Mouse (Mus musculus) macrophage (primary cell): ENCODE measurements around the gene Fars2. TPM values are rescaled to one million over a fixed set of nuclear protein-coding genes. Genes with fewer than 3 reads are reported as not detected.
"Not testable (repeated sequence)": the region's sequence is repeated elsewhere in the genome, so short reads cannot be mapped to it uniquely, and the experiment has no call there.

Experiments
- H3K27ac ChIP-seq: fragments of 350-480 bp; formaldehyde crosslinking; 2 replicates; pipeline ENCODE4 v1.9.0; 2021
- H3K36me3 ChIP-seq: fragments of 350-480 bp; formaldehyde crosslinking; 2 replicates; pipeline ENCODE4 v1.9.0; 2021; ENCODE audit errors: inconsistent target
- H3K4me3 ChIP-seq: fragments of 350-480 bp; formaldehyde crosslinking; 2 replicates; pipeline ENCODE4 v1.9.0; 2021; ENCODE audit errors: inconsistent target
- H3K79me2 ChIP-seq: fragments of 350-480 bp; formaldehyde crosslinking; 2 replicates; pipeline ENCODE4 v1.9.0; 2021; ENCODE audit errors: inconsistent target
- WGBS: methylation state at CpG from one replicate; pipeline ENCODE4 v1.1.7; 2026; ENCODE audit warnings: inconsistent platforms; ENCODE audit not compliant: missing documents; 5-methylcytosine and 5-hydroxymethylcytosine counted together
- polyA plus RNA-seq: library from polyadenylated mRNA; stranded (reverse); fragments of 250-400 nt; gene quantifications from 3 replicates; pipeline ENCODE4 v1.2.4, GENCODE M21; 2018; ENCODE audit warnings: inconsistent platforms

Fars2 gene
- polyA plus RNA-seq, 1 experiment from 2014 or later: 31.1 TPM

DNA sequence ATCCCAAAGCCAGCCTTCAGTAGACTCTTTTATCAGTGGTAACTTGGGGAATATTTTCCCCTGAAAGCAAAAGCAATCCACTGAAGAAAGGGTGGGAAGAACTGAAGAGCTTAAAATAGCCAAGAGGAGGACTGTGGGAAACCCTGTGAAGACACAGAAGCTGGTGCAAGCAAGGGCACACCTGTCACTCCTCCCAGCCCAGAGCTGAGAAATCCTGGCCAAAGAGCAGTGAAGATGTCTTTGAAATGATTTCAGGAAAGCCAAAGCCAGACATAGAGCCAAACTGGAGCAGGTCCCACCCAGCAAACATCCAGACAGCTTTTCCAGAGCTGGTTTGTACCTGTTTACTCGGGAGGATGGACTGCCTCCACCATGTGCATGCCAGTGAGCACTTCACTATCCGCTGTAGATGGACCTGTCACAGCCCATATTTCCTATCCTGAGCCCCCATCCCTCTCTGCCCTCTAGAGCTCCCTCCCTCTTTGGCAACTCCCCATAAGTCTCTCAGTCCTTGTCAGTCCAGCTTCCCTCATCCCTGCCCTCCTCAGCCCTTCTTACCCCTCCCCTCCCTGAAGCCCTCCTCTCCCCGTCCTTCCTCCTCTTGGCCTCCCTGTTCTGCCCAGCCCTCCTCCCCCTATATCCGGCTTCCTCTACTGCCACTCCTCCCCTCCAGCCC, 327.7 kb downstream of the Fars2 start:
- no peaks in the 10 kb centered on the region for H3K79me2 ChIP-seq
- no peak overlapping the region for H3K27ac ChIP-seq
- 92% methylated on average over 4 of the region's 4 CpGs for WGBS
- H3K36me3 ChIP-seq: no peaks in the 10 kb centered on the region
- H3K4me3 ChIP-seq: no peak overlapping the region

DNA sequence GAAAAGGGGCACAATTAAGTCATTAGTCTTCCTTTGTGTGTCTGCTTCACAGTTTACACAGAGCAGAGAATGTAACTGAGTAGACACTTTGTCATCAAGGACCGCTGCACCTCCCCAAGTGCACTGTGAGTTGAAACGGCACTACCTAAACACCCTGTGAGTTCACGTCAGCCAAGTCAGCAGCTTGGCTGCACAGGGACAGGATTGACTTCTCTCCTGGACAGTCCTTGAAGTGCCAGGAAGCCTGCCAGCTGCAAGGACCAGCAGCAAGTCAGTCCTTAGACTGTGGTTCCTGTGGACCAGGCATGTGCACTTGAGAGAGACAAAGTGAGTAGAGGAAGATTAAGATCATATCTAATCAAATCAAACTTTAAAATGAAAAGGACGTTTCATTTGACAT, 330.7 kb downstream of the Fars2 start:
- no peak overlapping the region for H3K4me3 ChIP-seq
- 90% methylated on average over 4 of the region's 4 CpGs for WGBS
- no peaks in the 10 kb centered on the region for H3K79me2 ChIP-seq
- no peak overlapping the region for H3K27ac ChIP-seq
- H3K36me3 ChIP-seq: no peaks in the 10 kb centered on the region

DNA sequence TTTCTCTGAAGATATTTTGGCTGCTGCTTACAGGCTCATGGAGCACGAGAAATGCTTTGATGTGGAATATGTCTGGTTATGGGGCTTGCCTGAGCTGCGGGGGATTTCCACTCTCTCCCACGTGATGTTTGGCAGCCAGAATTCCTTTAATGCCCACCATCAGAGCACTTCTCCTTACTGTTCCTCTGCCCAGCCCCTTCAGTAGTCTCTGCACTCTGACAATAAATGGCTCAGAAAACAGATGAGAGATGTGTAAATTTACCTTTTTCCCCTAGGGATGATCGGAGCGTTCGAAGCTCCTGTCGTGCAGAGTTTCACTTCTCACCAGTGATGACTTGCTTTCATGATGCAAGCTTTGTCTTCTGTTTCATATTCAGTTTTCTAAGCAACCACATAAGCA, 331.4 kb downstream of the Fars2 start:
- Histone ChIP-seq H3K36me3 (no peaks in the 10 kb centered on the region), H3K27ac (no peak overlapping the region), H3K4me3 (no peak overlapping the region), H3K79me2 (no peaks in the 10 kb centered on the region)
- WGBS: 70% methylated on average over 7 of the region's 7 CpGs

DNA sequence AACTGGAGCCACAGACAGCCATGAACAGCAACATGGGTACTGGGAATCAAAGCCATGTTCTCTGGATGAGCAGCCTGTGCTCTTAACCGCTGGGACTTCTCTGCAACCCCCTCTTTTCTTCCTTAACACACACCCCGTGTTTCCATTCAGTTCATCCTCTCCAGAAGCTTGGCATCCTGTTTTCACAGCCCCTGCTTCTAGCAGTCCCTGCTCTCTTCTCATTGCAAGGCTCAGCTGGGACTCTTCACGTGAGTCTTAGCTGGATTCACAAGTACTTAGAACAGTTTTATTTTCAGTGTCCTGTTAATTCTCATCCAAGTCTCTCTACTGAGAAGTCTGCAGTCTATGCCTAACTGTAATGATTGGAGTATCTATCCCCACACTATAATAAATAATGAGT, 334.2 kb downstream of the Fars2 start:
- 97% methylated on average over 3 of the region's 3 CpGs for WGBS
- Histone ChIP-seq H3K27ac (no peak overlapping the region), H3K4me3 (no peak overlapping the region), H3K79me2 (no peaks in the 10 kb centered on the region), H3K36me3 (no peaks in the 10 kb centered on the region)

DNA sequence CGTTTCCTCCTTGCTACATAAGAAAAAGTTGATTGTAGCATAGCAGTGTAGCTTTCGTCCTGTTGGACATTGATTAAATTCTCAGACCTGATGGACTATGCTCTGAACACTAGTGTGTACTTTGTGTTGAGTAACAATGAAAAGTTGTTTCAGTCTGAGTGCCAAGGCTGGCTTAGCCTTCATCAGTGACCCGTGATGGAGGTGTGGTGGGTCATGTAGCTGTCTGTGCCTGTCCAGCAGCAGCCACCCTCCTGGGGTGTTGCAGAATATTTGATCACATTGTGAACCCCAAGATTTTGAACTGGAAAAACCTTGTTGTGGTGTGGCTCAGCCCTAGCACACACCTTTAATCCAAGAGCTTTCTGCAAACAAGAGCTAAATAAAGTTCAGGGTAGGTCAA, 343.3 kb downstream of the Fars2 start:
- H3K79me2 ChIP-seq: no peaks in the 10 kb centered on the region
- no peak overlapping the region for H3K27ac ChIP-seq
- H3K36me3 ChIP-seq: no peaks in the 10 kb centered on the region
- H3K4me3 ChIP-seq: no peak overlapping the region
- 95% methylated on average over 3 of the region's 3 CpGs for WGBS

DNA sequence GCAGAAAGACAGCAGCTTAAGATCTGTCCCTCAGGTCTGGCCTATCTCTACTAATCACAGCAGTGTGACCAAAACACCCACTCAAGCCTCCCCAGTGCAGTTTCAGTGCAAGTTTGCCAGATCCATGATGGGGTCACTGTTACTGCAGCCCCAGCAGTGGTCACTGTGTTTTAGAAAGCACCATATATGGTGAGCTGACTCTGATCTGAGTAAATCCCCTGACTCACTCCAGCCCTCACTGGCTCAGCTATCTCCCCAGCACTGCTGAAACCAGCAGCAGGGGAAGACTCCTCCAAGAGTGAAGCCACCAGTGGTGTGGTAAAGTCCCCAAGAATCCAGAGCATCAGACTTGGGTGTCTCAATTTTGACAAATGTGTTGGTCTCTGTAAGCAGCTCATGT, 346.5 kb downstream of the Fars2 start:
- no peak overlapping the region for H3K4me3 ChIP-seq
- no peaks in the 10 kb centered on the region for H3K36me3 ChIP-seq
- H3K79me2 ChIP-seq: no peaks in the 10 kb centered on the region
- no peak overlapping the region for H3K27ac ChIP-seq

DNA sequence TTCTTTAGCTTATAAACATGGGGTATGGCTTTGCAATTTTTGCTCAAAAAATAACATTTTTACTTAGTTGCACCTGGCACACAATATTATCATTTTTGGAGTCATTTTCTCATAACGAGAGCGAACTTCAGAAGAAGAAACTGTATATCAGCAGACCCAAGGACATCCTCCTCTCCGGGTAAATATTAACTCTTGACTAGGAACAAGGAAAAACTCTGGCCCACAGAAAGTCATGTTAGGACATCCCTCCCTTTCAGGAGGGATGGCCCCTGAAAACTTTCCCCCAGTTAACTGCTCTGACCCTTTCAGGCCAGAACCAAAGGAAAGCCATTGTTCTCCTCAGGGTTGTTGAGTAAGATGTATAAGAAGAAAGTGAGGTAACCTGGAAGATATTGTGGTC, 348.9 kb downstream of the Fars2 start:
- not testable (repeated sequence) for H3K27ac ChIP-seq, H3K79me2 ChIP-seq, H3K36me3 ChIP-seq, H3K4me3 ChIP-seq
- 90% methylated on average over 2 of the region's 3 CpGs for WGBS

DNA sequence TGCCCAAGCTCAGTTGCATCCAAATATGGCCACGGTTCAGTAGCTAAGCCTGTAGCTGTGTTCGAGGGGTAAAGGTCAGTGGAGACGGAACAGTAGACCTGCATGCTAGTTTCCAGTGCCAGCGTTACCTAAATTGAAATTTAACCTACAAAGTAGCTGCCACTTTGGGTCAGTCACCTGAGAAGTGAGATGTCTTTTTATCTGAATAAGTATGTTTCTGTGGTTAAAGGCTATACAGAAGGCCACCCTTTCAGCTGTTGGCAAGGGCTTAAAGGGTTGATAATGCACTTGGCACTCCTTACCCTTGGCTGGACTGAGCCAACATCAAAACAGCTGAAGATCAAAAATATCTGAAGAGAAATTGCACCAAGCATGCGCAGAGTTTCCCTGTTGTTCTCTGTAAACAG, 349.3 kb downstream of the Fars2 start:
- 95% methylated on average over 5 of the region's 5 CpGs for WGBS

DNA sequence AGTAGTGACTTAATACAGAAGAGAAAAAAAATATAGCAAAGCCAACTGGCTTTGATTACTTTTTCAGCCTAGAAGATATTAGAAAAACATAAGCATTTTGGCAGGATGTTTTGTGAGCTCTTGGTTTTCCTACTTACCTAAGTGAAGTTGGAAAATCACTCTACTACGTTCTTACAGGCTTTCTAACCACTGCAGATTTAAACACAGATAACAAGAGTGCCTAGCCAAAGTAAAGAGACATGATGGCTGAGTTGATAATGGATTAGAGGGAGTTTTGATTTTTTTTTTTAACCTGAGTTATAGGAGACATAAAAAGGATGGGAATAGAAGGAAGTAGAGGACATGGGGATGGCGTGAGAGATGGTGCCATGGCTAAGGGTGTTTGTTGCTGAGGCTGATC, 350.6 kb downstream of the Fars2 start:
- WGBS: 96% methylated on average over 2 of the region's 2 CpGs
- no peaks in the 10 kb centered on the region for H3K79me2 ChIP-seq
- H3K36me3 ChIP-seq: no peaks in the 10 kb centered on the region
- H3K27ac ChIP-seq: no peak overlapping the region
- no peak overlapping the region for H3K4me3 ChIP-seq

More for the DNA sequence above, 349.3 kb downstream of the Fars2 start:
- no peak overlapping the region for H3K27ac ChIP-seq
- H3K79me2 ChIP-seq: no peaks in the 10 kb centered on the region
- no peaks in the 10 kb centered on the region for H3K36me3 ChIP-seq
- no peak overlapping the region for H3K4me3 ChIP-seq

DNA sequence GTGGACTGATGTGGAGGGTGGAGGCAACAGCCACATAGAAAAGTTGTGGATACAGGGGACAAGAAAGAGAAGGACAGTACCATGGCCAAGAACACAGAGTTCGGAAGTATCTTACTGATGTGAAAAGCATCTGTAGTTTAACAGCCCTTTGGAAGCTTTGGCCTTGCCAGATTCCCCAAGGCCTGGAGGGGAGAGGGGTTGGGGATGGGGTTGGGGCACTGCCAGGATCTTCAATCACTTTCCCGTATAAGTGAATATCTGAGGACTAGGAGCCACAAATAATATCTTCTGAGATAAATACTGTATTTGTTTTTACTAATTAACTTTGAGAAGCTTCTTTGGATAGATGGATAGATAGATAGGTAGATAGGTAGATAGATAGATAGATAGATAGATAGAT, 351.8 kb downstream of the Fars2 start:
- WGBS: 95% methylated on average over 2 of the region's 2 CpGs
- H3K36me3 ChIP-seq: no peaks in the 10 kb centered on the region
- H3K27ac ChIP-seq: no peak overlapping the region
- no peaks in the 10 kb centered on the region for H3K79me2 ChIP-seq
- no peak overlapping the region for H3K4me3 ChIP-seq

DNA sequence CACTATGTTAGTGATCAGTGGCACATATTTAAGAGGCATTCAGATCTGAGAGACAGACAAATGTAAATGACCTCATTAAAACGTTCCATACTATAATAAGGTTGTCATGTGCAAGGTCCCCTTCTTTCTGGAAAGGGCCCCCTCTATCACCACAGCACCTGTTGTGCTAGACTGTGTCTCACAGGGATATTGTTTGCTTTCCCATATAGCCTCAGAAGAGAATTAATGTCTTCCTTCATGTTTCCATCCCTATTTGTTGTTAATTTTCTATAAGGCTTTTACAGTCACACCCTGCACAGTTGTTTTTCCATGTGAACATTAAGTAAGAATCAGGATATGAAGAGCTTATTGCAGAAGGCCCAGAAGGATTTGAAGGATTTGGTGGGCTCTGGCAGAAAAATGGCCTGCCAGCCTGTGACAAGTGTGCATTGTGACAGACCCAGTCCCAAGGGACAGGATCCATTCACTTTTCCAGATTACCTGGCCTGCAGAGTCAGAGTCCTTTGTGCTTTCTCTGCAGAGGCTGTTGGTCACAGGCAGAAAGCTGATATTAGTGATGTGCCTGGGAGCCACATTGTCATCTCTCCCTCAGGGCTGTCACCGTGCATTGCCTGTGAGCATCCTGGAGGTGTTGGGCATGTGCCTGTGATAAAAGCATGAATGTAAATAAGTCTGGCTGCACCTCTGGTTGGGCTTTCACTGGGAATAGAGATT, 352.4 kb downstream of the Fars2 start:
- WGBS: 100% methylated on average over 2 of the region's 2 CpGs
- H3K79me2 ChIP-seq: no peaks in the 10 kb centered on the region
- H3K4me3 ChIP-seq: no peak overlapping the region
- H3K36me3 ChIP-seq: no peaks in the 10 kb centered on the region
- no peak overlapping the region for H3K27ac ChIP-seq

DNA sequence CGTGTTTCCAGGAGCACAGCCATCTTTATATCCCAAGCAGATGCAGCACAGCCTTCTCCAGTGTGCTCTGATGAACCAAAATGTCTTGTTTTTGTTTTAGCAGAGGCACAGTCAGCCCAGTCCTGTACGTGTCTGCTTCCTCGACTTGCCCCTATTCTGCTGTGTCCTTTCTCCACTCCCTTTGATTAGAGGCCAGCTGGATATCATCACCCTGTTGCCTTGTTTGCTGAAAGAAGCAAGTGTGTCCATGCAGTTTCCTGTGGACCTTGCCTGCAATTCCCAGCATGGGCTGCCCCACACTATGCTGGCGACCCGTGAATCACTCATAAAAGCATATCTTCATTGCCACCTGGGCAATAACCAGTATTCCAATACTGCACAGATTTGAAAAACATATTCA, 360.4 kb downstream of the Fars2 start:
- no peaks in the 10 kb centered on the region for H3K36me3 ChIP-seq
- WGBS: 92% methylated on average over 5 of the region's 5 CpGs
- H3K79me2 ChIP-seq: no peaks in the 10 kb centered on the region
- H3K4me3 ChIP-seq: no peak overlapping the region
- H3K27ac ChIP-seq: no peak overlapping the region

DNA sequence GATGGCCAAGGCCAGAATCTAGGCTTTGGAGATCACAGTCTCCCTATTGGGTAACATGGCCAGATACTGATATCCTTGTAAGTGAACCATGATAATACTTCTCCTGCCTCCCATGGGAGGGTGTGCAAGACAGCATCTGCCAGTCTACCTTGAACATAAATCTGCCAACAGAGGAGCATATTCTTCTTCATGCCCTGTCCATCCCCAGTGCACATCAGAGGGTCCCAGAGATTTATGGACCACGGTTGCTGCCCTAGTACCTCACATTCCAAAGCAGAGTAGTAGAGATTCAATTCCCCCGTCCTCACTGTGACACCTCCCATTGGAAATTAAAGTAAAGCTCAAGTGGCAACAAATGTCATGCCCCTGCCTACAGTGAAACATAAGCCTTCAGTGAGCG, 361.0 kb downstream of the Fars2 start:
- H3K27ac ChIP-seq: no peak overlapping the region
- no peaks in the 10 kb centered on the region for H3K36me3 ChIP-seq
- WGBS: 90% methylated on average over 3 of the region's 3 CpGs
- H3K4me3 ChIP-seq: no peak overlapping the region
- H3K79me2 ChIP-seq: no peaks in the 10 kb centered on the region

DNA sequence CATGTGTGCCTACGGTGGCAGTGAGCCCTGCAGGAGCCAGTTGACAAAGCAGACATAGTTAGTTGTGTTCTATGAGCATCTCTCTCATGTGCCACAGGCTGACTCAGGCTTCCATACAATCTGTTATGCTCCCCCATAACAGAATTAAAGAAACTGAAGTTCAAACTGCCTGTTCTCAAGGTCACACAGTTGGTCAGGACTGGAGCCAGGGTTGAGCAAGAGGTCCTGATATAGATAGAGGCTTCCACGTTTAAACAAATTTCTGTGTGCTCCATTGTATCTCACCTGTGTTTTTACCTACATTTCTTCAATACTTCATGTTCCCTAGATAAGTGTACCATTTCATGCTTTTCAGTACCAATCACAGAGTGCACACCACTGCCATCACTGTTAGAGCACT, 362.9 kb downstream of the Fars2 start:
- no peaks in the 10 kb centered on the region for H3K36me3 ChIP-seq
- H3K4me3 ChIP-seq: no peak overlapping the region
- no peaks in the 10 kb centered on the region for H3K79me2 ChIP-seq
- no peak overlapping the region for H3K27ac ChIP-seq
- 91% methylated on average over 2 of the region's 2 CpGs for WGBS

DNA sequence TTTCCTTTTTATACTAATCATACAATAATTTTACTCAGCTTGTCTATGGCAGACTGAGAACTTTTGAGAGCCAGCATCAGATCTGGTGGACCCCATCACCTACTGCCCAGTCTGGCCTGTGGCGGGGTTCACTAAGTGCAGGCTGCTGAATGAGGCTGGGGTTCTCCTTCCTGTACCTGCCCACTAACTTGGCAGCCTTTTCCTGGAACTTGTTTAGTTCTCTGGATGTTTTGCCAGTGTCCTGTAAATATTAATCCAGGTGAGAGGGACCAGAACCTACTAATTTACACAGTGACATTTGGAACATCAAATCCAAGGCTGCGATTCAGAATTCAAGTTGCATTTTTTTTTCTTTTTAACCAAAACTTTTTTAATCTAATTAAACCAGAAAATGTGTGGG, 367.2 kb downstream of the Fars2 start:
- Histone ChIP-seq H3K36me3 (no peaks in the 10 kb centered on the region), H3K79me2 (no peaks in the 10 kb centered on the region), H3K27ac (no peak overlapping the region), H3K4me3 (no peak overlapping the region)
- 96% methylated on average over 2 of the region's 2 CpGs for WGBS

DNA sequence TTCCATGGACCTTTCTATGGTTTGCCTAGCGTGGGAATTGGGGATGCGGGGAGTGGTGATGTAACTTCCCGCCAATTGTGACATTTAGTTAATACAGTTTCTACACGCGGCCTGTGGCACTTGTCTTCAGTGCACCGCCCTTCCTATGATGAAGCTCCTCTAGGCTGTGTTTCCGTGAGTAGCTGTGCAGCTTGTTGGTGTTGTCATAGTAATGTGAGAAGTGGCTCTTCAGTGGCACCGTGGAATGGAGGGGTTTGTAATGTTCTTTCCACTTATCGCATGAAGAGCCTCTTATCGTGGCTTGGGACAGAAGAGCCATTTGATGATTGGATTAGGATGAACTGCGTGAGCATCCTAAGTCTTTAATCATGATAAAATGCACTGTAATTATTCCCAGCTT, 369.5 kb downstream of the Fars2 start:
- H3K27ac ChIP-seq: no peak overlapping the region
- WGBS: over 99% methylated on average over 11 of the region's 11 CpGs
- no peak overlapping the region for H3K4me3 ChIP-seq
- no peaks in the 10 kb centered on the region for H3K79me2 ChIP-seq
- H3K36me3 ChIP-seq: no peaks in the 10 kb centered on the region
